Mouse (Mus musculus) mouse embryonic stem cell (cell line): ENCODE results near the gene Trim45.

Experiments
- in situ Hi-C, 2 experiments: fragments of 300-500 bp; cut with MboI; formaldehyde crosslinking; loops; 1 replicate in 1 of 2; 3 replicates in 1 of 2; pipeline ENCODE4 v1.14.3; 2019 to 2020; ENCODE audit warnings: low sequenced_read_pairs in 2 of 2, low pct_unique_long_range_greater_than_20kb in 1 of 2, mixed read lengths in 1 of 2; ENCODE audit not compliant: unreplicated experiment in 1 of 2

Trim45 gene

DNA sequence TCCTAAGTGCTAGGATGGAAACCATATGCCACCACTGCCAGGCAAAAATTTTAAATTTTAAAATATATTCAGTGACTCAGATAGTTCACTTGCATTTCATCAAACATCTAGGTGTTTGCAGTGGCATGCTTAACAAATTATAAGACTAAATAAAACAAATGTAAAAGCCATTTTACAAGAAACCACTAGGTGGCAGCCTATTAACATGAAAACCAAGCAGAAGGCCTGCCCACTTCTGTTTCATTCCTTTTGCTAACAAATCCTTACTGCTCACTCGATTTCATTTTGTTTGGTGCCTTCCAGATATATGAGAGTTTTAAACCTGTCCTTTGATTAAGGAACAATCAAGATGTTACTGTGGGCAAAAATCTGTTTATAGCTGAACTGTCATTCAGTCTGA is 51.9 kb downstream of the Trim45 start:
- in situ Hi-C loops, result loop anchor here in 1 of 2 experiments (5.0 to 25.0 kb wide), 2 partner anchors 328 to 488 kb away; no protein-coding TSS in a partner anchor

DNA sequence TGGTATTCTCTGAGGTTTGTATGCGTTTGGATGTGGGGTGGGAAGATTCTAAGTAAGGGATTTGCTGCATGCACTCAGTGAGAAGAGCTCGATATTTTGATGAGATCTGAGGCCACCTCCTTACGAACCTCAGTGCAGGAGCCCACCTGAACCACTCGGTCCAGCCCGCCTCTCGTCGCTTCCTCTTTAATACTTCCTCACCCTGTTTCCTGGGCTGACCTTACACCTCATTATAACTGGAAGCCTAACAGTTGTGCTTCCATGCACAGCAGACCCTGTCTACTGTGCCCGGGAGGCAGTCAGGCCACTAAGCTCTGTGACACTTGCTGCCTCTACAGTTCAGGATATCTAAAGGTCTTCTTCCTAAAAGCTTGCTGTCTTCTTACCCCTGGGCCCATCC is 57.3 kb downstream of the Trim45 start:
- in situ Hi-C loops, result loop anchor here in 1 of 2 experiments (5.0 to 25.0 kb wide), 2 partner anchors 313 to 483 kb away; no protein-coding TSS in a partner anchor
